Mouse (Mus musculus) heart, adult 9 months (tissue): ENCODE results near the gene Tmem161b.
"Not testable (repeated sequence)": the region's sequence is repeated elsewhere in the genome, so short reads cannot be mapped to it uniquely, and the experiment has no call there.

Experiments used
- DNase-seq, 2 experiments: peaks; one replicate each; pipeline ENCODE4 v3.0.0; 2022; ENCODE audit warnings: low spot score in 2 of 2

The Tmem161b gene

DNA sequence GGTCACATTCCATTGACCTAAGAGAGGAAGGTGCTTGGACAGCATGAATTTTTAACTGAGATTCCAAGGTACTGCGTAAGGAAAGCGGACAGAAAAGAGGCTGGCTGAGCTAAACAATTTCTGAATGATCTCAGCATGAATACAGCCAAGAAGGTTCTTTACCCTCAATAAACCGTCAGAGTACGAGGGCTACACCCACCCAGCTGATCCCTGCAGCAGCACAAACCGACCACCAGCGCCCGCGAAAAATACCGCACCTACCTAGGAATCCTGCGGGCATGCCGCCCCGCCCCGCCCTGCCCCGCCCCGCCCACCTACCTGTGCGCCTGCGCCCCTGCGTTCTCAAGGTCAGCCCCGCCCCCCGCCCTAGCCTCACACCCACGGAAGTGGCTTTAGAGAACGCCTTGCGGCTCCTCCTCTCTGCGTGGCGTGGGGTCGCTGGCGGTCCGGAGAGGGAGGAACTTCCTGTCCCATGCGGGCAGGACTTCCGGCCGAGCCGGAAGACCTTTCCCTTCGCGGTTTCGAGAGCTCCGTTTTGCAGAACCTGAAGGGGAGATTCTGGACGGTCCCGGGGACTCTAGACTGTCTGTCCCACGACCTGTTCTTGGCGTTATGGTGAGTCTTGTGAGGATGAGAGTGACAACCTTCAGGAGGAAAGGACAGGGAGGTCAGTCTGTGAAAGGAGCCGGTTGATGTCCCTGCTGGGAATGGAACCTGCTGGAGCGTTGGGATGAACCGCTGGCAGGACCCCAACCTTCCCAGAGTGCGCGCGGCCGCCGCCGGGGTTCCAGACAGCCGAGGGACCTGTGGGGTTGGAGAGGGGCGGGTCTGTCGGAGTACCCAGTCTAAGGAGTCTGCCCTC, at the start of gene Tmem161b:
Gene Tmem161b (plus strand): TSS at position 477 of the 862 bp plus-strand sequence.
- DNase-seq: peak; percentile 84 to 88

DNA sequence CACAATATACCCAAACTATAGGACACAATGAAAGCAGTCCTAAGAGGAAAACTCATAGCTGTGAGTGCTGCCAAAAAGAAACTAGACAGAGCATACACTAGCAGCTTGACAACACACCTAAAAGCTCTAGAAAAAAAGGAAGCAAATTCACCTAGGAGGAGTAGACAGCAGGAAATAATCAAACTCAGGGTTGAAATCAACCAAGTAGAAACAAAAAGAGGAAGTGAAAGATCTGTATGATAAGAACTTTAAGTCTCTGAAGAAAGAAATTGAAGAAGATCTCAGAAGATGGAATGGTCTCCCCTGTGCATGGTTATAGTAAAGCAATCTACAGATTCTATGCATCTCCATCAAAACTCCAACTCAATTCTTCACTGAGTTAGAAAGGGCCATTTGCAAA, 36.3 kb upstream of the Tmem161b start:
- not testable (repeated sequence) for DNase-seq

DNA sequence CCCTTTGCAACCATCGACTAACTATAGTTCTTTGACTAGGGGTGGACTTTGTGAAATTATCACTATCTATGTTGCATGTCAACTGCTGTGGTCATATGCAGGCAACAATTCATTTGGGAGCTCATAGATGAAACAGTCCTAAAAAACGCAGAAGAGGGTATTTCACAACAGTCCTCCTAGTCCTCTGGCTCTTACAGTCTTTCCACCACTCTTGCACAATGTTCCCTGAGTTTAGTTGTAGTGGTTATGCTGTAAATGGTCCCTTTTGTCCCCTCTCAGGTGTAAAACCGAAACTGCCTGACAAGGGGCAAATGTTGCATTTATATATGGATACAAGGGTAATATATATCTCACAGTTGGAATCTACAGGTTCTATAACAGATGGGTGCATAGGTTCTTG, 29.4 kb upstream of the Tmem161b start:
- DNase-seq: no peak

DNA sequence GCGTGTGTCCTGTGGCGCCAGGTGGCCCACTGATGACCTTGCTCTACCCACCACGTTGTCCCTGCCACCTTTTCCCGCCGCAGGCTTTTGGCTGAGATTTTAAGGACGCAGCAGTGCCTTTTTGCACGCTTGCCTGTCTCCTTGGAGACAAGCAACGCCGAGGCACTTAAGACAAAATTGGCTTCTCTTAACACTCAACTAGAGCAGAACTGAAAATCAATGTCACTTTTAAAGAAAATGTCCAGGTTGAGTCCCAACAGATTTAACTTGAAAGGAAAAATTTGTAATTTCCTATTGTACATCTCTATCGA, 541 bp downstream of the Tmem161b start:
- no peak for DNase-seq

DNA sequence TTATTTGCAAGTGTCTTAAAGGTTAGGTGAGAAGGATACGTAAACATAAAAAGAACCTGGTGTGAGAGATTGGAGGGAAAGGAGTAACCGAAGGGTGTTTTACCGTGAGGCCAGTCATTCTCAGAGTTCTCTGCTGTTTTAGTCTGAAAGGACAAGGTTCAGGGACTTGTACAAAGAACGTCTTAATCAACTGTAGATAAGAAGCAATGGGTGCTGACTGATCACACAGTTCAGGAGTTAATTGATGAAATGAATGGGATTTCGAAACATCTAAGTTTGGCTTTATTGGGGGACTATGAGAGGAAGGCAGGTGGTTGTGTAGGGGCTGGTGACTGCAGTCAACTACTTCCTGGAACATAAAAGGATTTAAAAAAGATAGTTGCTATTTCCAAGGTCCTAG, 922 bp downstream of the Tmem161b start:
- DNase-seq: no peak

DNA sequence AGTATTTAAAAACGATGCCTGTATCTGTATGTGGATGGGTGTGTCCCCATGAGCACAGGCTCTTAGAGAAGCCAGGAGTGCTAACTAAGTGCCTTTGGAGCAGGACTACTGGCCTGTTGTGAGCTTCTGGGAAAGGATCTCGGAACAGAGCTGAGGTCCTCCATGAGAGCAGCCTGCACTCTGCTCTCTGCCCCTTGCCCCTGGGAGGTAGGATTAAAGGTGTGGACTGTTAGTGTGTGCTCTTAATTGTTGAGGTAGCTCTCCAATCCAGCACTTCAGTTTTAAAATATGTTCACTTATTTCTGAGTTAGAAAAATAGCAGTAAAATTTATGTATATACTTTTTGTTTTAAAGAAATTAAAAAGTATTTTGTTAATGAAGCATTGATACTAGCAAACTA, 11.9 kb downstream of the Tmem161b start:
- no peak for DNase-seq

DNA sequence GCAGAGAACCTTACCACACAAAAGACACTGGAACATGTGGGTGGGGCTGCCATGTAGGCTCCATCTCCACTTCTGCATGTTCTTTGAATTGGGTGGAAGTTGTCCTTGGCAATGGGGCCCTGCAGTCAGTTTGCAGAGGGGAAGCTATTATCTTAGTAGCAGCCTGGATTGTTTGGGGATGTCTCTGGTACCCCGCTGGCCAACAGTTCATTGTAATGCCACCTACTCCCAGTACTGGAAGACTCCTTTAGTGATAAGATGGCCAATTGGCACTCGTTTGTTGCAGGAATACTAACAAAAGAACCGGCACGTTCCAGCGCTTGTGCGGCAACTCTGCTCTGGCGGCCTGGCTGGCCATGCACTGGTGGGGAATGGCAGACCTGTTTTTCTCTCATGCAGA, 14.7 kb downstream of the Tmem161b start:
- peak in 1 of 2 experiments; percentile 2 for DNase-seq

DNA sequence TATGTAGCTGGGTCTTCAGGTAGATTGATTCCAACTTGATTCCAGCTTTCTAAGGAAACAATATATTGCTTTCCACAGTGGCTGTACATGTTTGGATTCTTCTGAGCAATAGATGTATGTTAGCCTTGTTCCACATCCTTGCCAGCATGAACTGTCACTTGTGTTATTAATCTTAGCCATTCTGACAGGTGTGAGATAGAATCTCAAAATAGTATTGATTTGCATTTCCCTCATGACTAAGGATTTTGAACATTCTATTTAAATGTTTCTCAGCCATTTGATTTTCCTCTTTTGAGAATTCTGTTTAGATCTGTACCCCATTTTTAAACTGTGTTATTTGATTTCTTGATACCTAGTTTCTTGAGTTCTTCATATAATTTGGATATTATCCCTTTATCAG, 16.1 kb downstream of the Tmem161b start:
- no peak for DNase-seq

DNA sequence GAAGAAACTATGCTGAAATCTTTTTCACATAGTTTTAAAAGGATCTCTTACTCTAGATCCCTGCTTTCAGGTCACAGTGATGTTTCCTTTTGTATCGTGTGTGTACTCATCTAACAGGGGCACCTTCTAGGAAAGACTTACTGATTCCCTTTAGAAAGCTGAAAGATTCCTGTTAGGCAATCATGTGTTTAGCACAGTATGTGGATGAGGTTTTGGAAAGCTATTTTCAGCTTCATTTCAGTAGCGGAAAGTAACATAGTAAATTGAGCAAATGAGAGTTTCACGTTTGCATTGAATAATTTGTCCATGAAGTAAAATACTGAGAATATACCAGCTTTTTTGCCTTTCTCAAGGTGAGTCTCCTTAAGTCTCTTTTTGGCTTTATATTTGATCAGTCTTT, 26.0 kb downstream of the Tmem161b start:
- DNase-seq: no peak

DNA sequence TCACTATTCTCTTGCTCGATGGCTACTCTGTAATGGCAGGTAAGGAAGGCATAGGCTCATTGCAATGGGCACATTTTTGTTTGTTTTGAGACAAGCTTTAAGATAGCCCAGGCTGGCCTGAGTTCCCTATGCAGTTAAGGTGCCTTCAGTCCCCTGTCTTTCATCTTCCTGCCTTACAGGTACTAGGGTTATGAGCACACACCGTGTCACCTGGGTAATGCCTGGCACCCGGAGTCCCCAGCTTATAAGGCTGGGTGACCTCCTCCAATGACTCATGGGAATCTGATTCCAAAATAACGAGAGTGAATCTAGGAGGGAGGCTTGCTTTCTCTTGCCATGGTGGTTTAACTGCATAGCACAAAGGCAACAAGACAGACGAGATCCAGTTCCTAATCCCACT, 29.2 kb downstream of the Tmem161b start:
- DNase-seq: no peak

DNA sequence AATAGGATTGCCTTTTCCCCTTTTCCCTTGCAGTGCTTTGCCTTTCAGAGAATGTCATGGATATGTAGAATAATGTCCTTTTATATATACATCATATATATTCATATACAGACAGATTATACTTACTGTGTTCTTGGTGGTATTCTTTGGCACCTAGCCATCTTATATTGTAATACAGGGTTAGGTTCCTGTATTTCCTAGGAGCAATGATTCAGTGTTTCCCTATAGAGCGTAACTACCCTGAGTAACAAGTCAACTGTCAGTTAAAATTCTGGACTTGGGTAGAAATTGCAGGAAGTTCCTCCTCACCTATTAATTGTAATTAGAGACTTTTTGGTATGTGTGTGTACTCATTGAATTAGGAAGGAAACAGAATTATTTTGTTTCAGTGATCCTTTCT, 33.0 kb downstream of the Tmem161b start:
- no peak for DNase-seq

DNA sequence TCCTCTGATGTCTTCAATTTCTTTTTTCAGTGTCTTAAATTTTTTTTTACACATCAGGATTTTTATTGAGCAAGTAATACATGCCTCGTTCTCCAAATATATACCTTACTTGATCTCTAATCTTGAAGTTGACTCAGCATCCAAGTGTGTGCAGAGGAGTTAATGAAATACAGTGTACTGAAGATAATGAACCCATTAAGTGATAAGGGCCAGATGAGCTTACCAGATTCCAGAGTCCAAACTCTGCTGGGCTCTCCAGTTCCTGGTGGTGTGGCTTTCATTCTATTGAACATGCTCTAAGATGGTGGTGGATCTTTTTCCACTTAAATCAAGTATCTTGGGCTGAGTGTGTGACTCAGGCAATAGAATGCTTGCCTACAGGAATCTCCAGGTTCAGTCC, 42.3 kb downstream of the Tmem161b start:
- DNase-seq: not testable (repeated sequence)

DNA sequence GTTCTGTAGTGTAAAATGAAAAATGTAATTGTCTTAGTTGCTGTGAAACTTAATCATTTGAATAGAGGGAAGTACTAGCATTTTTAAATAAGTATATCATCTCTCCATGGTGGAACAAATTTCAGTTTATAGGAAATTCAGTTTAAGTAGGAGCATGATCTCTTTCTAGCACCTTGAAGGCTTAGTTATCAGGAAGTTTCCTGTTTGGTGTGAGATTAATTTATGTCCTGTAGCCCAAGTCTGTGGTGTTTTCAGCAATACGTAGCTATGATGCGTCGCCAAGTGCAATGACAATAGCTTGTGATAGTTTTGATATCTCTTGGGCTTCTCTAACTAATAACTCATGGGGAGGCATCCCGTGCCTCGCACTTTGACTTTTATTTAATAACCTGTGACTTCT, 54.1 kb downstream of the Tmem161b start:
- no peak for DNase-seq

DNA sequence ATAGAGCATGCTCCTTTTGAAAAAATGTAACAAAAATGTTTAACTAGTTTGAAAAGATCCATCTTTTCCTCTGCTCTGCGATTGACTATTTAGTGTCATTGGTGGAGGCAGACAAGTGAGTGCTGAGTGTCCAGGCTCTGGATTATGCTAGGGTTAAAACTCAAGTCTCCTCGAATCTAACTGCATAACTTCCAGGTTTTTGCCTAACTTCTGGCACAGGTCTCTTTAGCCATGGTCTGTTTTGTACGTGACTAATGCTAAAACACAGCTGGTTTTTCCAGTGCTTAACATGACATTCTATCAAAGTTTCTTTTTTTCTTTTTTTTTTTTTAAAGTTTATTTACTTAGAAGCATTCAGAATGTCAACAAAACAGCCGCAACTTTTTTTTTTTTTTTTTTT, 58.3 kb downstream of the Tmem161b start:
- no peak for DNase-seq

DNA sequence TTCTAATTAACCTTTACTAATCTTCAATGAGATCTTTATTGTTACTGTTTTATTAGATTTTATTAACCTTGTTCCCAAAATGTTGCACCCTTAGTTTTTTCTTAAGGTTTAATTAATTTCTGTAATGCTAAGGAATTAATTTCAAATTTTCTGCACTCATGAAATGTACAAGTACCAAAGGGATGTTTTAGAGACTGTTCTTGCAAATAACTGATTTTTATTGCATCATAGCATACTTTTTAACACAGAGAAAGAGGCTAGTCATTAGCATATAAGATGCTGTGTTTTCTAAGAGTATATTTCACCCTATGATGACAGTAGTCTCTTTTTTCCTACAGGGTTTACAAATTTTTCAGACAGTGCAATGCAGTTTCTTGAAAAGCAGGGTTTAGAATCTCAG, 60.9 kb downstream of the Tmem161b start:
- no peak for DNase-seq

DNA sequence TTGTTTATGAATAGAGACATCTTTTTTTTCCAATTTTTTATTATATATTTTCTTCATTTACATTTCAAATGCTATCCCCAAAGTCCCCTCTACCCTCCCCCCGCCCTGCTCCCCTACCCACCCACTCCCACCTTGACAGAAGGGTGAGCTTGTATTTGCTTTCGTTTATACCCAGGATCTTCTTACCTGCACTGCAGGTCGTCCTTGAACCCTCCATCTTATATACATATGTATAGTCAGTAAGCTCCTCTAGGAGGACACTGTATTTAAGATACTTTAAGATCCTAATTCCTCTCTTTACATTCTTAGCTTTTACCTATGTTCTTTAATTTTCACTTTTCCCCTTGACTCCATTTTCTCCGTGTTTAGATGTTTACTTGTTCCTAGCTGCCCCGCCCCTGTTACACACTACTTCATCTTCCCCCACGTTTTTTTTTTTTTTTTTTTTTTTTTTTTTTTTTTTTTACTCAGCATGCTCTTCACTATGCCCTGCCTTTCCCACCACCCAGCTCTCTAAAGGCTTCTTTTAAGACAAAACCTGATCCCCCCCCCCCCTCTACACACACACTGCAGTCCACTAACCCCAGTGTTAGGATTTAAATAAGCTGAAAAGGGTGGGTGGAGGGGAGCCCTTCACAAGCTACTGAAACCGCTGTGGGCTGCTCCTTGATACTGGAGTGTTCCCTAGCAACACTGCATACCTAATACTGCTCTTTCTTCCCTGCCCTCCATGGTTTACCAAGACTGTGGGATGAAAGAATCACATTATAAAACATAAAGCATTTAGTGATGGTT, 62.9 kb downstream of the Tmem161b start:
- no peak for DNase-seq

DNA sequence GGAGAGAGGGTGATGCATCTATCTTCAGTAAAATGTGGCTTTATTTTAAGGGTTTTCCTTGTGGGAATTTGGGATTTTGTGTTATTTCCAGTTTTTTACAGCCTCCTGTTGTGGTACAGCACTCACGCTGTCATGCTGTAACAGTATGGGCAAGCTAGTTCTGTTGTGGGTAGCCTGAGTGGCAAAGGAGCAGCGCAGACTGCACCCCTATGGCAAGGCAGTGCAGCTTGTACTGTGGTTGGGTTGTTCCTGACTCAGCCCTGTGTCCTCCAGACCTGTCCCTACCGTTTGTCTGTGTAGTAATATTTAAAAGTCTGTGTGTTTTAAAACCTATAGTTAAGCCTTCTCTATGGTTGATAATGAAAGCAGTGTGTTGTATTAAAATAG, 63.5 kb downstream of the Tmem161b start:
- no peak for DNase-seq

DNA sequence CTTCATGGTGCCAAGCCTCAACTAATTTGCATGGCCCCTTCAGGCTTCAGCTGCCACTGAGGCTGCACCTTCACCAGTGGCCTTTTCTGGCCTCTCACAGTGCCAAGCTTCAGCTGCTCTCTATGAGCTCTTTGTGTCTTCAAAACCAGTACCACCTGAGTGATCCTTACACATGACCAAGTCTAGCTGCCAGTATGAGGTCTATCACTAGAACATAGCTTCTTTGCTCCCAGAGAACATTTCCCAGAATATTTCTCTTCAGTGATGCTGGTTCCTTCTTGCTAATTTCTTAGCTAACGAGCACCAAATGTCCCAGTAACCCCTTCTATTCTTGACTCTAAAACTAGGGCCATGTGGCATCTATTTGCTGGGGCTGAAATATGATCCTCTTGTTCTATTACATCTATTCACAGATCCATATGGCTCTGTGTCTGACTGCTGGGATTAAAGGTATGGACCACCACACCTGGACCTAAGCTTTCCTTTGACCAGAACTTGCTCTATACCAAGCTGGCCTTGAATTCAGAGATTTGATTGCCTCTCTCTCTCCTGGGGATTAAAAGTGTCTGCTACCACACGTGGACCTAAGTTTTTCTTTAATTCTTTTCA, 77.5 kb downstream of the Tmem161b start:
- no peak for DNase-seq

DNA sequence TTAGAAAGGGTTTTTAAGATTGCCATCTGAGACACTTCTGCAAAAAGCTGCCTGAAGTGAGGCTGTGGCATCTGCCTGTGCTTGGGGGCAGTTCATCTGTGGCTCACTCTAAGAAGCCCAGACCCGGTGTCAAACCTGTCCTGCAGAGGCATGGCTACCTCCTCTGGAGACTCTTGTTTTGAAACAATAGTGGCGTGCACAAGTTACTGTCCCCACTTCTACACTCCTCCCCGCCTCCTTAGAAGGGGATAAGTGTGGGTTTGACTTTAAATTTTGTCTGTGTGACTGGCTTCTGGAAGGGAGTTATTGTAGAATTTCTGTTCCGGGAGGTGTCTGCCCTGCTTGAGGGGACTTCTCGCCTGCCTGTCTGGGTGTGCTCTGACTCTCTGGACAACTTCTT, 121.2 kb downstream of the Tmem161b start:
- no peak for DNase-seq

DNA sequence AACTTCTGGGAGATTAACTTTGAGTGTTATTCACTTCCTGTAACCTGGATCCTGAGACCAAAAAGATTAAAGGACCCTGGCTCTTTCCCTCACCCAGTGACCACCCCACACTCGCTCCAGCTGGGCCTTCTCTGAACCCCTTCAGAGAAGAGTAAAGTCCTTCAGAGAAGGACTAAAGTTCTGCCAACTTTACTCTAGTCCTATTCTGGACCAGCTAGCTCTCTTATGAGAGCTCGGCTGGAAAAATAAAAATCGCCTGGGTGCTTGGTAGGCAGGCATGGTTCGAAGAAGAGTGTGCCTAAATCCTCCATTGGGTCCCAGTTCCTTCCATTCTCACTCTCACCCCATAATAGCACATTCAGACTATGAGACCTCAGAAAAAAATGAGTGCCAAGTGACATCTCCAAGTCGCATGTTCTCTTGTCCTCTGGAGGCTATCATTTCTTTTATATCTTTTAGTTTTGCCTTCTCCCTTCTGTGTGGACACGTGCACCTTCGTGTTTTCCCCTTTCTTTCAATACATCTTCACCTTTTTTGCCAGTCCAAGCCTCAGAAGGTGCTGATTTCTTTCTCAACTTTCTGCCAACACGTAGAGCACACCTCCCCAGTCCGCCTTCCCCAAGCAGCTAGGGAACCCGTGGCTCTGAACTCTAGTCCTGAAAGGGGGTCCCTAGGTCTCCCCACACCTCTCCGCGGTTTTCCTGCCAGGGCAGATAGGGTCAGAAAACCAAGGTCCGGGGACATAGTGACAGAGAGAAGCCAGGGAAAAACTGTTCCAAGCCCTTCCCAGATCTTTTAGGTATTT, 121.8 kb downstream of the Tmem161b start:
- DNase-seq: no peak

DNA sequence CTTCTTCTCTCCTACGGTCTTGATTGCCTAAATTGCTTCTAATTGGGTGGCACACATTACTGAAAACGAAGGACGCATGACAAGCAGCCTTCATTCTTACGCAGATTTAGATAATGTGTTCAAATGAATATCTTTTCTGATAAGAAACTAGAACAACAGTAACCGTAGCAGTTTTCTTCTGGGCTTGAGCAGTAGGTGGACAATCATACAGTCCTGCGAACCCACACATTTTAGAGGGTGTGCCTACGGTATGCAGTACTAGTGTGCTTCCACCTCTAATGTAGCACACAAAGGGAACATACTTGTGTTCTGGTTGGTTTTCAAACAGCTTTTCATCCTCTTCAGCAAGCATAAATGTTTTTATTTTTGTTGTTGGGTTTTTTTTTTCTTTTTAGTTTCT, 122.6 kb downstream of the Tmem161b start:
- no peak for DNase-seq

DNA sequence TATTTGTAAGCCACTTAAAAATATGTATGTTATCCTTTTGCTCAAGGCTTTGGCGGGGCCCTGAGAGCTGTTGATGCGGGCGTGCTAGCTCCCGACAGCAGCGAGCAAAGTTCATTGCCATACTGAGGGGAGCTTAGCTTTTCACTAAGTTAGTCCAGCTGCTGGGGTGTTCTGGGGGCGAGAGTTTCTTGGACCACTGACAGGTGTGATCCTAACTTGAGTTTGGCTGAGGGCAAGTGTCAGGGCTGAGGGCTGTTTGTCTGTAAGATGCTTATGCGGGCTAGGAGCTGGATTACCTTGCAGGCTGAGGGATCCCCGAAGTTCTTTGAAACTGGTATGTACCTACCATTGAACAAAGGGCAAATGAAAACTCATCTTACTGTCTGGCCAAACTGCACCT, 123.0 kb downstream of the Tmem161b start:
- DNase-seq: no peak
